Mouse (Mus musculus) CH12.LX (cell line): ENCODE measurements around the gene Smox.

ENCODE experiments used
- CHD2 ChIP-seq: IDR thresholded peaks from 2 replicates; pipeline ENCODE4 v1.6.1; 2011; ENCODE audit warnings: low read length, improper control_type of control experiment
- CTCF ChIP-seq, 2 experiments: IDR thresholded peaks in 1 of 2; conservative IDR thresholded peaks in 1 of 2; 2 replicates each; pipeline ENCODE4 v1.5.1; 2011 to 2012; ENCODE audit warnings: low read depth in 2 of 2, low read length in 2 of 2, improper control_type of control experiment in 1 of 2, inconsistent platforms in 1 of 2, mild to moderate bottlenecking in 1 of 2, moderate library complexity in 1 of 2
- EP300 ChIP-seq: IDR thresholded peaks from 2 replicates; pipeline ENCODE4 v1.6.1; 2011; ENCODE audit warnings: low read length, improper control_type of control experiment
- KAT2A ChIP-seq: IDR thresholded peaks from 2 replicates; pipeline ENCODE4 v1.6.1; 2012; ENCODE audit warnings: low read length, improper control_type of control experiment, inconsistent platforms; ENCODE audit not compliant: insufficient replicate concordance

GRCm38 (mm10) chr2:131548330-131548729 is 57.0 kb downstream of the Smox start:
- TF ChIP-seq CTCF (conservative IDR thresholded peaks at IDR 0.05 in 1 of 2, IDR thresholded peaks at IDR 0.05 in 1 of 2; ENCODE audit: low read depth in 2 of 2, low read length in 2 of 2) (no peak), KAT2A (no peak), EP300 (no peak), CHD2 (no peak)
